Mouse (Mus musculus): ENCODE measurements at regions not wholly inside any gene's neighbourhood (a gene's known extent, or its start where the extent isn't known, plus 50 kb on each side); places are given as distances from the start of the nearest gene placed in this dataset.

DNA sequence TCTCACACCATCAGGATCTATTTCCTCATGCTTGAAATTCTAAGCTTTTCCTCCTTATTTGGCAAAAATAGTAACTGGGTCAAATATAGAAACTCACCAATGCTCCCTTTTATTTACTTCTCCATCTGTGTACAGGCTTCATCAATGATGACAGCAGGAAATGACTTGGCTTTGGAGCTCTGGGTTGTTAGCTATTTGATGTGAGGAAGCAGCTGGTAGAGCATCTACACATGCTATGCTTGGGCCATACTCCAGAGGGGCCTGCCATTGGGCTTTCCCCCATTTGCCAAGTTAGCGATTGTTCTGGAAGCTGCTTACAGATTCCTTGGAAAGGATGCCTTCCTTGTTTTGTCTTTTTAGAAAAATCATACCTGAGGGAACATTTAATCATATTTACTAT, 181.5 kb upstream of the F9 start:
- peak; percentile 45 to 60 for DNase-seq

All from cerebellum, postnatal 10 days (tissue).